Mouse (Mus musculus): ENCODE measurements at regions not wholly inside any gene's neighbourhood (a gene's known extent, or its start where the extent isn't known, plus 50 kb on each side); places are given as distances from the start of the nearest gene placed in this dataset.

- no peak for DNase-seq
Observed at GRCm38 (mm10) chr14:105056171-105056570, 121.0 kb downstream of the Rbm26 start.

- no peak for DNase-seq
Observed at GRCm38 (mm10) chr14:105038798-105039197, 138.3 kb downstream of the Rbm26 start.

GRCm38 (mm10) chr14:105034712-105035377 lies 142.3 kb downstream of the Rbm26 start:
- no peak for DNase-seq

- DNase-seq: no peak
Observed at GRCm38 (mm10) chr14:105019971-105020370, 157.2 kb downstream of the Rbm26 start.

GRCm38 (mm10) chr14:105016089-105016846 lies 160.9 kb downstream of the Rbm26 start:
- DNase-seq: no peak

- DNase-seq: no peak
Observed at GRCm38 (mm10) chr14:105015278-105015677, 161.8 kb downstream of the Rbm26 start.

- no peak for DNase-seq
Observed at GRCm38 (mm10) chr14:105010742-105011141, 166.4 kb downstream of the Rbm26 start.

- DNase-seq: no peak
Observed at GRCm38 (mm10) chr14:105008331-105008730, 168.8 kb downstream of the Rbm26 start.

- no peak for DNase-seq
Observed at GRCm38 (mm10) chr14:104994066-104994465, 183.1 kb downstream of the Rbm26 start.

- no peak for DNase-seq
Observed at GRCm38 (mm10) chr14:104966046-104966445, 211.1 kb downstream of the Rbm26 start.

- no peak for DNase-seq
Observed at GRCm38 (mm10) chr14:104943450-104943849, 233.7 kb downstream of the Rbm26 start.

GRCm38 (mm10) chr14:104939961-104940360 lies 237.2 kb downstream of the Rbm26 start:
- no peak for DNase-seq

- DNase-seq: no peak
Observed at GRCm38 (mm10) chr14:104937083-104937864, 239.9 kb downstream of the Rbm26 start.

- DNase-seq: no peak
Observed at GRCm38 (mm10) chr14:104935956-104936355, 241.2 kb downstream of the Rbm26 start.

GRCm38 (mm10) chr14:104905706-104906105 lies 271.4 kb downstream of the Rbm26 start:
- DNase-seq: no peak

GRCm38 (mm10) chr14:104902120-104903027 lies 274.8 kb downstream of the Rbm26 start:
- DNase-seq: no peak

- DNase-seq: no peak
Observed at GRCm38 (mm10) chr14:104901072-104901471, 276.1 kb downstream of the Rbm26 start.

- no peak for DNase-seq
Observed at GRCm38 (mm10) chr14:104871203-104871602, 305.9 kb downstream of the Rbm26 start.

- DNase-seq: peak; percentile 80
Observed at GRCm38 (mm10) chr14:104867540-104867939, 309.6 kb downstream of the Rbm26 start.

- DNase-seq: no peak
Observed at GRCm38 (mm10) chr14:104863881-104864280, 313.2 kb downstream of the Rbm26 start.

GRCm38 (mm10) chr14:104855913-104856312 lies 321.2 kb downstream of the Rbm26 start:
- no peak for DNase-seq

GRCm38 (mm10) chr14:104849274-104849673 lies 326.8 kb upstream of the Rnf219 start:
- no peak for DNase-seq
